Mouse (Mus musculus) ZHBTc4 (cell line): Measurements from ENCODE around the gene Fcrl1.
"Not testable (repeated sequence)": the region's sequence is repeated elsewhere in the genome, so short reads cannot be mapped to it uniquely, and the experiment has no call there.

Experiments
- DNase-seq: peaks from one replicate; pipeline ENCODE4 v3.0.0-alpha.2; 2011; ENCODE audit warnings: low read depth, low spot score

Fcrl1 gene

DNA sequence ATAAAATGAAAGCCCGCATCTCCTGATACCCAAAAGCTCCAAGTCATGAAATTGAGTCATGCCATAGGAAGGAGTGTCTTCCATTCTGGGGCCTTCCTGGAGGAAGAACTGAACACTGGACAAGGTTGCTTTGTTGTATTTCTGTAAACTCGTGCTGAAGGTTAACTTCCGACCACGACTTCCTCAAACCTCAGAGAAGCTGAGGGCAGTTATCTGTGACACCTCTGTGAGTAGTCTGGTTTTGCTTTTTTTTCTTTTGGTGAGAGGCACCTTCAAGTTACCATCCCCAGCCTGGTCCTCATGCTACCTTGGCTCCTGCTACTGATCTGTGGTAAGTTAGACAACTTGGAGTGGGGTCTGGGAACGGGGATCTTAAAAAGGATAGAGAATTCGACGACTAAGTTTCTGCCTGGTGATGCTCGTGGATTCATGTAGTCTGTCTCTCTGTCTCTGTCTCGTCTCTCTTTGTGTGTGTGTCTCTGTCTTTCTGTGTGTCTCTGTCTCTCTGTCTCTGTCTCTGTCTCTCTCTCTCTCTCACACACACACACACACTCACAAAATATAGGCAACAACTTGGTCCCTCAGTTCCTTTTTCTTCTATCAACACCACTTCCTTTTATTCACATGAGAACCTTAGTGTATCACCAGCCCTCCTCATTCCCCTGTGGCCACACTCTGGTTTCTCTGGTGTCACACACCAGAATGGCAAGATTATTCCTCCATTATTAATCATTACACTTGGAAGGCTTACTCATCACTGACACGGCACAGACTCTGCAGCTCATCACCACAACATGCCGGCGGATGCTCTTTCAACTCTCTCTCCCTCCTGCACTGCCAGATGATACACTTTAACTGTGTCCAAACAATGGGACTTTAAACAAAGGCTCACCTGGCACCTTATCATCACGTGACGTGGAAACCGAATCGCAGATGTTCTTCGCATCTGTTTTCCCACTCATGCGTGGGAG is at the start of gene Fcrl1:
Fcrl1 (plus strand) TSS at position 193 of the 971 bp plus-strand sequence.
- DNase-seq, result peak; percentile 24

GRCm38 (mm10) chr3:87337899-87338298 is 38.3 kb upstream of the Fcrl1 start:
- no peak for DNase-seq

GRCm38 (mm10) chr3:87350992-87351391 is 25.2 kb upstream of the Fcrl1 start:
- not testable (repeated sequence) for DNase-seq

GRCm38 (mm10) chr3:87357581-87357980 is 18.6 kb upstream of the Fcrl1 start, which contains the start of gene Cd5l:
Gene Cd5l, plus strand, starts transcription at chr3:87357881.
- DNase-seq, result no peak

GRCm38 (mm10) chr3:87359215-87359614 is 17.0 kb upstream of the Fcrl1 start:
- DNase-seq, result no peak

DNA sequence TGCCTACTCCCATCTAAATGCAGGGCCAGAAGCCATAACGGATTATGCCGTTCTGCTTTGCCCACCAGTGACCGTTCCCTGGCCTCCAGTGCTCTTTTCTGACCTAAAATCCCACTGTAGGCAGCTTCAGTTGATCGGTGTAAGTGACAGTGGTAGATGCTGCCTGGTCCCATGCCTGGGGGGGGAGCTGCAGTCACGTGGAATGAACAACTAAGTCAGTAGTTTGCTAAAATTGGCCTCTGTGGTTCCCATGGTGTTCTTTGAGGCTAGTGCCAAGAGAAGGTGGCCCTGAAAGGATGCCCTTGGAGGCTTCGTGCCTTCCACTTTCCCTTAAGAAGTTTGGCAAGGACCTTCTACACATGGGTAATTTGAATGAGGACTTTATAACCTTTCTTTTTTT is 15.7 kb upstream of the Fcrl1 start:
- DNase-seq, result no peak

DNA sequence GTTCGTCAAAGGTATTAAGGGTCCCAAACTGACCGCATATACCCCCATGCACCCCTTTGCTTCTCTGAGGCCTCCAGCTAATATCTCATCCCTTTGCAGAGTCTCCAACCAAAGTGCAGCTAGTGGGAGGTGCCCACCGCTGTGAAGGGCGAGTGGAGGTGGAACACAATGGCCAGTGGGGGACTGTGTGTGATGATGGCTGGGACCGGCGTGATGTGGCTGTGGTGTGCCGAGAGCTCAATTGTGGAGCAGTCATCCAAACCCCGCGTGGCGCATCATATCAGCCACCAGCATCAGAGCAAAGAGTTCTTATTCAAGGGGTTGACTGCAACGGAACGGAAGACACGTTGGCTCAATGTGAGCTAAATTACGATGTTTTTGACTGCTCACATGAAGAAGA is 10.5 kb upstream of the Fcrl1 start:
- no peak for DNase-seq

DNA sequence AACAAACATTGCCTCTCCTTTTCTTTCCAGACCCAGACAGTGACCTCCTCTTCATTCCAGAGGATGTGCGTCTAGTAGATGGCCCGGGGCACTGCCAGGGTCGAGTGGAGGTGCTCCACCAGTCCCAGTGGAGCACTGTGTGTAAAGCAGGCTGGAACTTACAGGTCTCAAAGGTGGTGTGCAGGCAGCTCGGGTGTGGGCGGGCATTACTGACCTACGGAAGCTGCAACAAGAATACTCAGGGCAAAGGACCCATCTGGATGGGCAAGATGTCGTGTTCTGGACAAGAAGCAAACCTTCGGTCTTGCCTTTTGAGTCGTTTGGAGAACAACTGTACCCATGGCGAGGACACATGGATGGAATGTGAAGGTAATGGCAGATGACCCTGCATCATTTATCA is 8.7 kb upstream of the Fcrl1 start:
- no peak for DNase-seq

DNA sequence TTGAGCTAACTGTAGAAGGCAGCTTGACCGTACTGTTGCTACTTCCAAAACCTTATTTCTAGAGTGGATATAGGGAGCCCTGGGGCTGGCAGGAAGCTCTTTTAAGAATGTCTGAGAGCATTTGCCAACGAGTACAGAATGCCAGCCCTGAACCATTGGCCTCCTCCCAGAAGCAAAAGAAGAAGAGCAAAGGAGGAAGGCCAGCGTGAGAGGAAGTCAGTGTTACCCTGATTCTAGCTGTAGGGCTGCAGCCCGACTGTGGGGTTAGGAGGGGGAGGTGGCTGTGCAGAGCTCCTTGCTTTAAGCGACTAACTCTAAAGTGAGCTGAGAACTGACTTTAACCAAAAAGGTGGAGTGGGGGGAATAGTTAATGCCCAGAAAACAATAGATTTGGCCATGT is 7.0 kb upstream of the Fcrl1 start:
- no peak for DNase-seq

GRCm38 (mm10) chr3:87377228-87377627 is 1.0 kb downstream of the Fcrl1 start:
- DNase-seq, result no peak

DNA sequence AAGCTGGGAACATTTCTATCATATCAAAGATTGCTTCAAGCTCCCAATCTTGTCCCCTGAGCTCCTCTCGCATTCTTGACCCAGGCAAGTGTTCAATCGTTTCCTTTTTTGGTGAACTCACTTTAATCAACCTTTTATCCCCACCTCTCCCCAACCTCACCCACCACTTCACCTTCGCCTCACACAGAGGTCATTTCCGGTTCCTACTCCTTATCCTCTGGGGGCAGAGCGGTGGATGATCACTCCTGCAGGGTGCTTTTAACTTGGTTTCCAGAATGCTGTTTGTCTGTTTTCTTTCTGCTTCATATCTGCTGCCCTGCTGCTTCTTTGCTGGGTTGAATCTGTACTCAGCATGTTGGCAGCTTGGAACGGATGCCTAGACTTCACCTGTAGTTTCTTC is 1.5 kb downstream of the Fcrl1 start:
- peak; percentile 34 for DNase-seq

DNA sequence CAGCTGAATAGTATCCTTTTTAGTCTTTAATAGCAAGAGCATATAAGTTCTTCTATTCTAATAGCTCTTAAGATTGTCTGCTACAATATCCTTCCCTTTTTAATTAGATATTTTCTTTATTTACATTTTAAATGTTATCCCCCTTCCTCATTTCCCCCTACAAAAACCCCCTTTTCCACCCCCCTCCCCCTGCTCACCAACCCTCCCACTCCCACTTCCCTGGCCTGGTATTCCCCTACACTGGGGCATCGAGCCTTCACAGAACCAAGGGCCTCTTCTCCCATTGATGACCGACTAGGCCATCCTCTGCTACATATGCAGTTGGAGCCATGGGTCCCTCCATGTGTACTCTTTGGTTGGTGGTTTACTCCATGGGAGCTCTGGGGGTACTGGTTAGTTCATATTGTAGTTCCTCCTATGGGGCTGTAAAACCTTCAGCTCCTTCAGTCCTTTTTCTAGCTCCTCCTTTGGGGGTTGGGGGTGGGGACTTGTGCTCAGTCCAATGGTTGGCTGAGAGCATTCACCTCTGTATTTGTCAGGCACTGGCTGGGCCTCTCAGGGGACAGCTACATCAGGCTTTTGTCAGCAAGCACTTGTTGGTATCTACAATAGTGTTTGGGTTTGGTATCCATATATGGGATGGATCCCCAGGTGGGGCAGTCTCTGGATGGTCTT is 3.6 kb downstream of the Fcrl1 start:
- DNase-seq, result not testable (repeated sequence)

DNA sequence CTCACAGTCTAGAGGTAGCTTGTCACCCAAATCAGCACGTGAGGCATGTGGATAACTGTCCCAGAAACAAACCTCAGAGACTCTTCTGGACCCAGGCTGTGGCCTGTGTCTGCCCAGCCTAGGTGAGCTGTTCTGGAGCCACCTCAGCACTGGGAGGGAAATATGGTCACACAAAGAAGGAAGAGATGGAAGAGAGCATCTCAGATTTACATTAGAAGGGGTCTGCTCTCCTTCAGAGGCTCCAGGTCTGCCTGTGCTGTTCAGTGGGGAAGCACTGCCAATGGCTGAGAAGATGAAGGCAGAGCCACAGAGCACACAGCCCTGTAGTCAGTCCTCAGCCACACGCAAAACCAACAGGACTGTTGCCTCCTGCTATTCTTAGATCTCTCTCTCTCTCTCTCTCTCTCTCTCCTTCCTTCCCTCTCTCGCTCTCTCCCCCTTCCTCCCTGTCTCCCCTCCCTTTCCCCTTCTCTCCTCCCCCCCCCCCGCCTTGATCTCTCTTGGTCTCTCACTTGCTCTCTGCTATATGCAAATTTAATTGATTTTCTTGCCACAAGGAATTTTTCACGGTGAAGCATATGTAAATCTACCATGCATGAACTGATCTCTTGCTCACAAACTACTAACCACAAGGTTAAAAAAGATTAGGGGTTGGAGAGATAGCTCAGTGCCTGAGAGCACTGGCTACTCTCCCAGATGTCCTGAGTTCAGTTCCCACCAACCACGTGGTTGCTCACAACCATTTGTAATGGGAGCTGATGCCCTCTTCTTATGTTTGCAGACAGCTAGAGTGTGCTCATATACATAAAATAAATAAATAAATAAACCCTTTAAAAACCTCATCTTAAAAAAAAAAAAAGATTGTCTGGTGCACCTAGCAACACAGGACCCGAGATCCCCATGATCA is 5.9 kb downstream of the Fcrl1 start:
- no peak for DNase-seq

- DNase-seq, result no peak
These were observed 7.1 kb downstream of the Fcrl1 start for GRCm38 (mm10) chr3:87383308-87383707.

- no peak for DNase-seq
These were observed 8.9 kb downstream of the Fcrl1 start for GRCm38 (mm10) chr3:87385105-87385504.

DNA sequence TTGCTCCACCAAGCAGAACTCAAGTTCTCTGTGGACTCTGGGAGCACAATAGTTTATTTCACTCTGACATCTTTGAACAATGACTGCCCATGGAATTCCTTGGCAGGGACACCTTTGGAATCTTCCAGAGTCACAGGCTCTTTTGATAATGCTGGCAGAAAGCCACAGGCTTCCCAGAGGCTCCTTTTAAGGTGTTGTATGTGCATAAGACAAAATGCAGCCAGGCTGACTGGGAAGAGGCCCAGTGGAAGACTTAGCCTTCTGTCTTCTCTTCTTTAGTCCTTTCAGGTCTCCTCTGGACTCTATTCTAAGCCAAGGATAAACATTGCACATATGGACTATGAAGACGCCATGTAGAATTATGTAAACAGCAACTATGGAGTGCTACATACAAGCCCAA is 14.7 kb downstream of the Fcrl1 start:
- no peak for DNase-seq

- DNase-seq, result no peak
These were observed 22.6 kb downstream of the Fcrl1 start for GRCm38 (mm10) chr3:87398809-87399208.

DNA sequence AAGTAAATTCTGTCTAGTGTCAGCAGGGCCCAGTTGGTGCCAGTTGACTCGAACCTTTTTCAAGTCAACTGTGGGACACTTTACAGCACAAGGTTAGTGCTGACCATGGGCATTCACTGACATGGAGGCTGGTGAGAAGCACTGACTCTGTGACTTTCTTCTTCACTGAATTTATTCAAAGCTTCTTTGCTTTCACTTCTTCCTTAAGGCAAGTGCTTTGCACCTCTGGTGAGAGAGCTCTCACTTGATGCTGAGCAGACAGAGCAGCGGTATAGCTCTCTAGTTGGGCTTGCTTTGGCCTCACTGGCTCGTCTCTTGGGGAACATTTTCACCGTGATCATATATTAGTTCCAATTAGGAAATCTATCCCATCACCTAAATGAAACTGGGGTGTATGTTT is 23.7 kb downstream of the Fcrl1 start:
- no peak for DNase-seq

DNA sequence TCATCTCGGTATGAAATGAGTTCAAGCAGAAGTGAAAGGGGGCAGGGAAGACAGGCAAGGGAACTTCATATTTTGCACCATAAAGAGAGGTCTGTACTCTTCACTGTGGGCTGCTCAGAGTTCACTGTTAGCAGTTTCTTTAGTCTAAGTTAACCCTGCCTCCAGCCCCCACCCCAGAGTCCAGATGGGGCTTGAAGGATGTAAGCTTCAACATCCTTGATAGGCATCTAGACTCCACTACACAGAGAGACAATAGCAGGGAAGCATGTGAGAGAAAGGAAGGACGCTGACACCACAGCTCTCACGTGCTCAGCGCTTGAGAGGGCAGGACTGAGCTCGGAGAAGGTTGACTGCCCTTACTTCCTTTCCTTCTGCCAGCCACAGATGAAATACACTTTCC is 25.1 kb downstream of the Fcrl1 start:
- no peak for DNase-seq

- DNase-seq, result peak; percentile 90
These were observed 32.0 kb downstream of the Fcrl1 start for GRCm38 (mm10) chr3:87408171-87408570.

GRCm38 (mm10) chr3:87409196-87409935 is 33.2 kb downstream of the Fcrl1 start:
- DNase-seq, result peak; percentile 88
